Mouse (Mus musculus) forebrain, embryonic 14.5 days (tissue): Measurements from ENCODE around the gene Il1rl1. TPM values are rescaled to one million over a fixed set of nuclear protein-coding genes. Genes with fewer than 3 reads are reported as not detected.

ENCODE experiments used
- ATAC-seq: fragments of 200-750 bp; cut with Nextera tagmentation; 2 replicates; pipeline ENCODE4 v1.8.0; 2017; ENCODE audit warnings: mild to moderate bottlenecking, moderate library complexity
- DNase-seq: peaks from one replicate; pipeline ENCODE4 v3.0.0-alpha.2; 2015; ENCODE audit warnings: low spot score
- H3K27ac ChIP-seq: fragments of 300-500 bp; sonication (generic); 2 replicates; pipeline ENCODE4 v1.5.1; 2014; ENCODE audit warnings: low read depth, mild to moderate bottlenecking, control low read depth, low read length, moderate library complexity
- H3K27me3 ChIP-seq: fragments of 300-500 bp; sonication (generic); replicated peaks from 2 replicates; pipeline ENCODE4 v1.6.1; 2014; ENCODE audit warnings: low read length, control low read depth, mixed read lengths; ENCODE audit not compliant: control insufficient read depth, insufficient read depth
- H3K36me3 ChIP-seq: fragments of 300-500 bp; sonication (generic); 2 replicates; pipeline ENCODE4 v1.6.1; 2014; ENCODE audit warnings: low read length, control low read depth; ENCODE audit not compliant: control insufficient read depth, insufficient read depth
- H3K4me1 ChIP-seq: fragments of 300-500 bp; sonication (generic); 2 replicates; pipeline ENCODE4 v1.6.1; 2014; ENCODE audit warnings: antibody characterized with exemption, low read length, control low read depth; ENCODE audit not compliant: control insufficient read depth, insufficient read depth
- H3K4me2 ChIP-seq: fragments of 300-500 bp; sonication (generic); 2 replicates; pipeline ENCODE4 v1.6.1; 2014; ENCODE audit warnings: mild to moderate bottlenecking, control low read depth, low read length
- H3K4me3 ChIP-seq: fragments of 300-500 bp; sonication (generic); 2 replicates; pipeline ENCODE4 v1.5.1; 2014; ENCODE audit warnings: low read depth, low read length, control low read depth
- H3K9ac ChIP-seq: fragments of 300-500 bp; sonication (generic); 2 replicates; pipeline ENCODE4 v1.6.1; 2014; ENCODE audit warnings: mild to moderate bottlenecking, low read length, control low read depth, moderate library complexity
- H3K9me3 ChIP-seq: fragments of 300-500 bp; sonication (generic); replicated peaks from 2 replicates; pipeline ENCODE4 v1.6.1; 2016; ENCODE audit warnings: low read length, control low read depth, mixed read lengths; ENCODE audit not compliant: control insufficient read depth
- WGBS: fragments of 180-500 bp; shearing (Covaris S2); extraction: QIAGEN DNeasy Blood & Tissue Kit; methylation state at CpG from one replicate; pipeline ENCODE4 v1.1.7; 2014; 5-methylcytosine and 5-hydroxymethylcytosine counted together
- polyA plus RNA-seq: library from polyadenylated mRNA; unstranded; fragments of >200 nt; fragmentation: Nextera tagmentation; extraction: Ambion mirVana; gene quantifications from 2 replicates; pipeline ENCODE4 v1.2.1, GENCODE M21; 2014

Il1rl1 gene
- polyA plus RNA-seq, 1 experiment from 2014 or later: not detected

DNA sequence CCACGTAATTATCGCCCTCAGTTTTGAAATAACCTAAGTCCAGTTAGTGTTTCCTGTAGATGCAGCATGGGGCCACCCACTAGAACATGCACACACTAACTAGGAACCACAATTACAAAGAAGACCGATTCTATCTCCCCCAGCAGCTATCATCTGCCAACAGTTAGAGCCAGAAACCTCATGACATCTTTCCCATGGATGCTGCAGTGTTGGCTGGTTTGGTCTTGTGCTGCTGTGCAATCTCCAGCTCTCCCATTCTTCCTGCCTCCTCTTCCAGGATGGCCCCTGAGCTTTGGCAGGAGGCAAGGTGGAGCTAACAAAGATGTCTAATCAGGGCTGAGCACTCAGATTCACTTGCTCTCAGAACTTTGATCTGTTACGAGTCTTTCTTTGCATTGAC lies 71.8 kb downstream of the Il1rl1 start:
- Histone ChIP-seq H3K4me1 (no peaks in the 10 kb centered on the region), H3K9ac (no peak overlapping the region), H3K4me2 (no peak overlapping the region), H3K4me3 (no peak overlapping the region), H3K27me3 (no peaks in the 10 kb centered on the region), H3K36me3 (no peaks in the 10 kb centered on the region), H3K9me3 (no peaks in the 10 kb centered on the region), H3K27ac (no peak overlapping the region)
- DNase-seq (no peak), ATAC-seq (no peak)
- 88% methylated on average over 4 of the region's 4 CpGs for whole genome bisulfite sequencing

DNA sequence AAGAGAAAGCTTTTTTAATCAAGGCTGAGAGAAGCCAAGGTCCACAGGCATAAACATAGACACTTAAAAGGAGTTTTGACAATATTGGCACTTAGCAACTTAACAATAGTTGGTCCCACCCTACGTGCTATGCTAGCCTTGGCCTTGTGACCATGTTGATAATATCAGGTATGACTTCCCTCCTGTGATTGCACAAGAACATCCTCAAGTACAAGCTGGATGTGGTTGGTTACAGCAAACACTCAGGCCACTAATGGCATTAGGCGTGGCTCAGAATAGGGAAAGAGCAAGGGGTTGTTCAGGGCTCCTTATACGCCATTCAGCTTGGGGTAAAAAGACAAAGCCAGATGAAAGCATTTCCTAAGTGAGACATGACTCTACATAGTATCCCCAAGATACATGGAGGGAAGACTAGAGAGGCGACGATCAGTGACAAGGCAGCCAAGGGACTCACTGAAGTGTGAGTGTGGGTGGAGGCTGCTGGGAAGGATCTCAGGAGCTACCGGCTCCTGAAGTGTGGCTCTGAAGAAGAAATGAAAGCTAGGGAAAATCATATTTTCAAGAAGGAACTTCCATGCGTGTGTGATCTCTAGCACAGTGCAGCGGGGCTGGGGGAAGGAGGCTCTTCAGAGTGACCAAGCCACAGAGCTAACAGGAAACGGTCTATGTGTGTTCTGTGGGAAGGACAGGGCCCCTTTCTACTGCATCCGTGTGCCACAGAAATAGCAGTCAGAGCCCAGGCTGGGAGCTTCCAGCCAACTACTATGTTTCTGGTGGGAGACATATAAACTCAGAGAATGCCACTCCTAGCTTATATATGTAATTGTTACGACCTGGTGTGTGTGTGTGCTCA lies 72.4 kb downstream of the Il1rl1 start:
- Histone ChIP-seq H3K9me3 (no peaks in the 10 kb centered on the region), H3K36me3 (no peaks in the 10 kb centered on the region), H3K9ac (no peak overlapping the region), H3K27ac (no peak overlapping the region), H3K4me1 (no peaks in the 10 kb centered on the region), H3K27me3 (no peaks in the 10 kb centered on the region), H3K4me2 (no peak overlapping the region), H3K4me3 (no peak overlapping the region)
- ATAC-seq (no peak), DNase-seq (no peak)
- WGBS: 93% methylated on average over 11 of the region's 11 CpGs

DNA sequence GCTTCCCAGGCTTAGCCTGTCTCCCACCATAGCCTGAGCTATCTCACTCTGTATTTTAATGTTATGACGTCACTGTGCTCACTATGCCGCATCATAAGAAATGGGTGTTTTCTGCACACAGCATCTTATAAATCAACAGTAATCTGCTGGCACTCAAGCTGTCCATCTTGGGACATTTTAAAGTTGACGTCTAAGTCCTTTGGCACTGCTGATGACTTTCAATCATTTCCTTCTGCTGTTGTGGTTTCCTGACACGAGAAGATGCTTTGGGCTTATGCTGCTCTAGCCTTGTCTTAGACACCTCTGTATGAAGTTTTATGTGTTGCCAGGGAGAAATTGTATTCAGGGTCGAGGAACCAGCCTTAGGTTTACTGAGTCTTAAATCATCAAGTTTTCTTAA lies 75.2 kb downstream of the Il1rl1 start:
- WGBS: 86% methylated on average over 5 of the region's 5 CpGs
- Histone ChIP-seq H3K4me1 (no peaks in the 10 kb centered on the region), H3K4me2 (no peak overlapping the region), H3K27me3 (no peaks in the 10 kb centered on the region), H3K9me3 (no peaks in the 10 kb centered on the region), H3K36me3 (no peaks in the 10 kb centered on the region), H3K9ac (no peak overlapping the region), H3K4me3 (no peak overlapping the region), H3K27ac (no peak overlapping the region)
- no peak for DNase-seq
- no peak for ATAC-seq

Other genes with a start within 250 kb of the Il1rl1 start
- 0.64 and 0.70 TPM in 2 replicates for gene Il1r1, start 204.5 kb upstream of the Il1rl1 start, polyA plus RNA-seq
- gene Il1rl2, start 105.0 kb upstream of the Il1rl1 start, polyA plus RNA-seq: 0.70 and 0.85 TPM in 2 replicates
- gene Il18r1, start 36.0 kb downstream of the Il1rl1 start, polyA plus RNA-seq: not detected in 2 replicates
- gene Il18rap, start 85.8 kb downstream of the Il1rl1 start, polyA plus RNA-seq: 0.08 and 0.14 TPM in 2 replicates
- gene Slc9a4, start 150.5 kb downstream of the Il1rl1 start, polyA plus RNA-seq: not detected in 2 replicates